Mouse (Mus musculus): Measurements from ENCODE around the gene Gm13539. TPM values are rescaled to one million over a fixed set of nuclear protein-coding genes. Genes with fewer than 3 reads are reported as not detected.
A peak's percentile ranks its signal among the peaks of the same experiment; 100 is the strongest.
"Not testable (repeated sequence)": the region's sequence is repeated elsewhere in the genome, so short reads cannot be mapped to it uniquely, and the experiment has no call there.

The Gm13539 gene
- polyA plus RNA-seq (2014; fragmentation: Nextera tagmentation; extraction: Ambion mirVana) = not detected in 2 replicates

GRCm38 (mm10) chr2:25781957-25782356 lies at the start of gene Gm13539:
Gm13539 (plus strand) TSS chr2:25782257.
- ATAC-seq (ENCODE audit: low FRiP score) (no peak), DNase-seq (ENCODE audit: low spot score, missing footprints) (no peak)
- Histone ChIP-seq H3K4me2 (no peak within 1 kb of the TSS), H3K4me3 (ENCODE audit: low read depth, low read length) (no peak within 1 kb of the TSS), H3K4me1 (ENCODE audit: control insufficient read depth, insufficient read depth, low read length) (no peaks in the 10 kb centered on the region), H3K9me3 (ENCODE audit: control insufficient read depth, low read length) (no peaks in the 10 kb centered on the region), H3K27ac (ENCODE audit: low read depth, low read length) (no peak within 1 kb of the TSS), H3K36me3 (ENCODE audit: control insufficient read depth, insufficient read depth, low read length) (no peaks in the 10 kb centered on the region), H3K9ac (ENCODE audit: low read length) (no peak within 1 kb of the TSS), H3K27me3 (ENCODE audit: control insufficient read depth, insufficient read depth, low read length) (no peaks in the 10 kb centered on the region)
- WGBS = 86% methylated on average over 3 of the region's 3 CpGs

GRCm38 (mm10) chr2:25733199-25733930 lies 48.7 kb upstream of the Gm13539 start:
- Histone ChIP-seq H3K36me3 (ENCODE audit: control insufficient read depth, insufficient read depth, low read length) (no peaks in the 10 kb centered on the region), H3K4me1 (ENCODE audit: control insufficient read depth, insufficient read depth, low read length) (no peaks in the 10 kb centered on the region), H3K9me3 (ENCODE audit: control insufficient read depth, low read length) (no peaks in the 10 kb centered on the region), H3K27me3 (ENCODE audit: control insufficient read depth, insufficient read depth, low read length) (no peaks in the 10 kb centered on the region), H3K27ac (ENCODE audit: low read depth, low read length) (no peak overlapping the region), H3K4me3 (ENCODE audit: low read depth, low read length) (no peak overlapping the region), H3K4me2 (no peak overlapping the region), H3K9ac (ENCODE audit: low read length) (no peak overlapping the region)
- ATAC-seq (ENCODE audit: low FRiP score) = no peak
- WGBS = 66% methylated on average over 2 of the region's 2 CpGs
- no peak for DNase-seq (ENCODE audit: low spot score, missing footprints)

- not testable (repeated sequence) for H3K4me3 ChIP-seq (ENCODE audit: low read depth, low read length); H3K27me3 ChIP-seq (ENCODE audit: control insufficient read depth, insufficient read depth, low read length); H3K4me2 ChIP-seq; H3K36me3 ChIP-seq (ENCODE audit: control insufficient read depth, insufficient read depth, low read length); H3K9me3 ChIP-seq (ENCODE audit: control insufficient read depth, low read length); DNase-seq (ENCODE audit: low spot score, missing footprints); ATAC-seq (ENCODE audit: low FRiP score); H3K9ac ChIP-seq (ENCODE audit: low read length); H3K27ac ChIP-seq (ENCODE audit: low read depth, low read length); H3K4me1 ChIP-seq (ENCODE audit: control insufficient read depth, insufficient read depth, low read length)
- 90% methylated on average over 3 of the region's 3 CpGs for WGBS
These were observed 45.3 kb upstream of the Gm13539 start, which contains the start of gene Obp2b for GRCm38 (mm10) chr2:25736709-25737108. Obp2b (plus strand) TSS chr2:25737009.

GRCm38 (mm10) chr2:25741671-25742070 lies 40.4 kb upstream of the Gm13539 start:
- Histone ChIP-seq H3K36me3 (ENCODE audit: control insufficient read depth, insufficient read depth, low read length) (no peaks in the 10 kb centered on the region), H3K9me3 (ENCODE audit: control insufficient read depth, low read length) (no peaks in the 10 kb centered on the region), H3K4me2 (no peak overlapping the region), H3K4me3 (ENCODE audit: low read depth, low read length) (no peak overlapping the region), H3K27ac (ENCODE audit: low read depth, low read length) (no peak overlapping the region), H3K27me3 (ENCODE audit: control insufficient read depth, insufficient read depth, low read length) (no peaks in the 10 kb centered on the region), H3K9ac (ENCODE audit: low read length) (no peak overlapping the region), H3K4me1 (ENCODE audit: control insufficient read depth, insufficient read depth, low read length) (no peaks in the 10 kb centered on the region)
- no peak for ATAC-seq (ENCODE audit: low FRiP score)
- DNase-seq (ENCODE audit: low spot score, missing footprints) = no peak
- 85% methylated on average over 1 of the region's 1 CpGs for WGBS

GRCm38 (mm10) chr2:25754201-25754600 lies 27.9 kb upstream of the Gm13539 start:
- Histone ChIP-seq H3K27ac (ENCODE audit: low read depth, low read length) (no peak overlapping the region), H3K9ac (ENCODE audit: low read length) (no peak overlapping the region), H3K4me3 (ENCODE audit: low read depth, low read length) (no peak overlapping the region), H3K27me3 (ENCODE audit: control insufficient read depth, insufficient read depth, low read length) (no peaks in the 10 kb centered on the region), H3K4me2 (no peak overlapping the region), H3K4me1 (ENCODE audit: control insufficient read depth, insufficient read depth, low read length) (no peaks in the 10 kb centered on the region), H3K9me3 (ENCODE audit: control insufficient read depth, low read length) (no peaks in the 10 kb centered on the region), H3K36me3 (ENCODE audit: control insufficient read depth, insufficient read depth, low read length) (no peaks in the 10 kb centered on the region)
- 90% methylated on average over 1 of the region's 1 CpGs for WGBS
- DNase-seq (ENCODE audit: low spot score, missing footprints) (no peak), ATAC-seq (ENCODE audit: low FRiP score) (no peak)

GRCm38 (mm10) chr2:25758064-25758625 lies 23.9 kb upstream of the Gm13539 start:
- H3K36me3 ChIP-seq (ENCODE audit: control insufficient read depth, insufficient read depth, low read length) = no peaks in the 10 kb centered on the region
- no peak overlapping the region for H3K27ac ChIP-seq (ENCODE audit: low read depth, low read length)
- ATAC-seq (ENCODE audit: low FRiP score) = no peak
- no peaks in the 10 kb centered on the region for H3K9me3 ChIP-seq (ENCODE audit: control insufficient read depth, low read length)
- no peak overlapping the region for H3K4me3 ChIP-seq (ENCODE audit: low read depth, low read length)
- DNase-seq (ENCODE audit: low spot score, missing footprints) = no peak
- no peak overlapping the region for H3K9ac ChIP-seq (ENCODE audit: low read length)
- WGBS = 49% methylated on average over 4 of the region's 4 CpGs
- no peaks in the 10 kb centered on the region for H3K4me1 ChIP-seq (ENCODE audit: control insufficient read depth, insufficient read depth, low read length)
- H3K27me3 ChIP-seq (ENCODE audit: control insufficient read depth, insufficient read depth, low read length) = no peaks in the 10 kb centered on the region
- H3K4me2 ChIP-seq = no peak overlapping the region

GRCm38 (mm10) chr2:25765269-25765668 lies 16.8 kb upstream of the Gm13539 start, which contains the start of gene Lcn3:
Lcn3 (plus strand) TSS chr2:25765569.
- Histone ChIP-seq H3K36me3 (ENCODE audit: control insufficient read depth, insufficient read depth, low read length) (no peaks in the 10 kb centered on the region), H3K27me3 (ENCODE audit: control insufficient read depth, insufficient read depth, low read length) (no peaks in the 10 kb centered on the region), H3K4me3 (ENCODE audit: low read depth, low read length) (no peak within 1 kb of the TSS), H3K9ac (ENCODE audit: low read length) (no peak within 1 kb of the TSS), H3K4me1 (ENCODE audit: control insufficient read depth, insufficient read depth, low read length) (no peaks in the 10 kb centered on the region), H3K4me2 (no peak within 1 kb of the TSS), H3K9me3 (ENCODE audit: control insufficient read depth, low read length) (no peaks in the 10 kb centered on the region), H3K27ac (ENCODE audit: low read depth, low read length) (no peak within 1 kb of the TSS)
- 58% methylated on average over 2 of the region's 2 CpGs for WGBS
- ATAC-seq (ENCODE audit: low FRiP score) = no peak
- peak; percentile 8 for DNase-seq (ENCODE audit: low spot score, missing footprints)

- H3K27ac ChIP-seq (ENCODE audit: low read depth, low read length) = no peak overlapping the region
- H3K4me3 ChIP-seq (ENCODE audit: low read depth, low read length) = no peak overlapping the region
- ATAC-seq (ENCODE audit: low FRiP score) (no peak), DNase-seq (ENCODE audit: low spot score, missing footprints) (peak; percentile 49)
- no peak overlapping the region for H3K4me2 ChIP-seq
- no peaks in the 10 kb centered on the region for H3K27me3 ChIP-seq (ENCODE audit: control insufficient read depth, insufficient read depth, low read length)
- H3K9me3 ChIP-seq (ENCODE audit: control insufficient read depth, low read length) = no peaks in the 10 kb centered on the region
- H3K9ac ChIP-seq (ENCODE audit: low read length) = no peak overlapping the region
- H3K4me1 ChIP-seq (ENCODE audit: control insufficient read depth, insufficient read depth, low read length) = no peaks in the 10 kb centered on the region
- WGBS = 80% methylated on average over 4 of the region's 4 CpGs
- H3K36me3 ChIP-seq (ENCODE audit: control insufficient read depth, insufficient read depth, low read length) = no peaks in the 10 kb centered on the region
These were observed 14.3 kb upstream of the Gm13539 start for GRCm38 (mm10) chr2:25767764-25768163.

- ATAC-seq (ENCODE audit: low FRiP score) (no peak), DNase-seq (ENCODE audit: low spot score, missing footprints) (peak; percentile 49)
- H3K36me3 ChIP-seq (ENCODE audit: control insufficient read depth, insufficient read depth, low read length) = no peaks in the 10 kb centered on the region
- H3K9ac ChIP-seq (ENCODE audit: low read length) = no peak overlapping the region
- no peak overlapping the region for H3K4me3 ChIP-seq (ENCODE audit: low read depth, low read length)
- H3K27ac ChIP-seq (ENCODE audit: low read depth, low read length) = no peak overlapping the region
- 82% methylated on average over 2 of the region's 2 CpGs for WGBS
- H3K27me3 ChIP-seq (ENCODE audit: control insufficient read depth, insufficient read depth, low read length) = no peaks in the 10 kb centered on the region
- no peak overlapping the region for H3K4me2 ChIP-seq
- H3K9me3 ChIP-seq (ENCODE audit: control insufficient read depth, low read length) = no peaks in the 10 kb centered on the region
- H3K4me1 ChIP-seq (ENCODE audit: control insufficient read depth, insufficient read depth, low read length) = no peaks in the 10 kb centered on the region; the same call in 1 of the 2 replicates
These were observed 8.6 kb upstream of the Gm13539 start for GRCm38 (mm10) chr2:25773507-25773906.
